Comparison of ENCODE assay signal across 15 mouse cellular contexts in the genomic region with DNA sequence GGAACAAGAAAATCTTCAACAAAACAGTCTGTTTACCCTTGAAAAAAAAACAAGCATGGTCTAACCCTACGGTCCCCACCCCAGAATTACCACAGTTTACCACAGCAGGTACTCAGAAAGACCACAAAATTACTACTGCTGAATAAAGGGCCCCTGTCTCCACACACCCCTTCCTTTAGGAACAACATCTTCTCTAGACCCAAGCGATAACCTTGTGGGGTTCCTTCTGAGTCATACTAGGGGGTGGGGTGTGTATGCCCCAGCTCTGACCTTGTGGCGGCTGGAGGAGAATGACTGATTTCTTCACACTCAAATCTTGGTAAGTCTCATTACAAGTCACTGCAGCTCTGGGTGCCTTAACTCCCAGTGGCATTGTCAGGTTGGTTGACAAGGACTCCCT.
DNase-seq lines count a peak whose midpoint lies in the region; ATAC-seq and TF ChIP-seq lines count a peak whose summit lies in the region.
"Had no signal": no experiment of that assay in that cellular context is flagged by ENCODE, and none has a peak within 500 bp of the region (broad histone marks: within the 10 kb centered on the region; RNA-seq: fewer than 3 reads in every experiment).

No protein-coding gene starts in this region.

- peak; percentile 90 for ATAC-seq in CD4-positive, CD25-positive, alpha-beta regulatory T cell, adult 4 months
- peak; percentile 37 for ATAC-seq in megakaryocyte progenitor cell, adult 5-6 weeks (replicated peaks; ENCODE audit: poor library complexity)
- ATAC-seq: lung, postnatal 0 days; Patski had no signal

- H3K79me2 ChIP-seq in C2C12 (ENCODE audit: control insufficient read depth, insufficient read depth) = no peaks in the 10 kb centered on the region

- no peak overlapping the region for H3K27ac ChIP-seq in cerebellum, adult 2 months (ENCODE audit: insufficient read depth, low read length)
- H3K27ac ChIP-seq: heart, embryonic 13.5 days; hindbrain, embryonic 13.5 days had no signal

- peak; percentile 66 for DNase-seq in adrenal gland, postnatal 14 days
- no peak for DNase-seq in right cerebral cortex, postnatal 25 days
- DNase-seq in cerebellum, adult 2 months = no peak
- DNase-seq in kidney, postnatal 36 days = no peak
- DNase-seq: cerebellum, postnatal 25 days; kidney, postnatal 25 days; midbrain, embryonic 14.5 days; thymus, adult 2 months had no signal

- WGBS in cerebellum, adult 2 months = 92% methylated on average over 3 of the region's 3 CpGs

- no peak for TF ChIP-seq CTCF in C2C12 (IDR thresholded peaks at IDR 0.05; ENCODE audit: control insufficient read depth, insufficient read depth, insufficient read length)
- no peak for TF ChIP-seq CTCF in cerebellum, adult 2 months (IDR thresholded peaks at IDR 0.05; ENCODE audit: borderline replicate concordance, insufficient read depth, low read depth, low read length)

- no peaks in the 10 kb centered on the region for H3K4me1 ChIP-seq in cerebellum, adult 2 months (ENCODE audit: control insufficient read depth, insufficient read depth, low read length)

- no peaks in the 10 kb centered on the region for H3K27me3 ChIP-seq in C2C12 (ENCODE audit: control insufficient read depth, insufficient read depth, insufficient read length)
- H3K27me3 ChIP-seq in cerebellum, adult 2 months (ENCODE audit: control insufficient read depth, insufficient read depth, low read length) = no peaks in the 10 kb centered on the region
- H3K27me3 ChIP-seq: heart, embryonic 13.5 days; hindbrain, embryonic 13.5 days; Patski had no signal

- H3K79me3 ChIP-seq in C2C12 (ENCODE audit: low read depth) = no peaks in the 10 kb centered on the region

- H3ac ChIP-seq in C2C12 (ENCODE audit: control insufficient read depth, insufficient read length, low read depth) = no peak overlapping the region

- H3K36me3 ChIP-seq in C2C12 (ENCODE audit: control insufficient read depth, insufficient read depth) = no peaks in the 10 kb centered on the region
- H3K36me3 ChIP-seq: heart, embryonic 13.5 days; hindbrain, embryonic 13.5 days had no signal

- H3K4me3 ChIP-seq in C2C12 (ENCODE audit: insufficient read depth, poor library complexity, severe bottlenecking) = no peak overlapping the region
- H3K4me3 ChIP-seq in cerebellum, adult 2 months (replicated peaks; ENCODE audit: insufficient read depth, low read depth, low read length) = no peak overlapping the region
- H3K4me3 ChIP-seq: heart, embryonic 13.5 days; hindbrain, embryonic 13.5 days had no signal

- TF ChIP-seq POLR2A in cerebellum, adult 2 months (IDR thresholded peaks at IDR 0.05; ENCODE audit: borderline replicate concordance, insufficient read depth, low read length) = no peak

TF ChIP-seq in C2C12, 6 proteins besides CTCF, POLR2A, EP300 and RAD21:
- TF ChIP-seq USF1 (IDR thresholded peaks at IDR 0.05; ENCODE audit: low read depth) (no peak), MYOD1 (IDR thresholded peaks at IDR 0.05; ENCODE audit: control insufficient read depth, insufficient read length, low read depth) (no peak), FOSL1 (IDR thresholded peaks at IDR 0.05; ENCODE audit: insufficient read depth, low read length, poor library complexity, severe bottlenecking) (peak; percentile 53), CEBPB (IDR thresholded peaks at IDR 0.05; ENCODE audit: low read depth) (no peak), MYOG (IDR thresholded peaks at IDR 0.05; ENCODE audit: control insufficient read depth, extremely low read depth, insufficient read length) (no peak), MAX (IDR thresholded peaks at IDR 0.05) (no peak)
